Mouse (Mus musculus) megakaryocyte, adult 5-6 weeks (primary cell): ENCODE results near the gene Dtd1. TPM values are rescaled to one million over a fixed set of nuclear protein-coding genes. Genes with fewer than 3 reads are reported as not detected.

Experiments
- ATAC-seq: 2 replicates; pipeline ENCODE4 v1.8.0; 2016; ENCODE audit warnings: mild to moderate bottlenecking, inconsistent platforms; ENCODE audit not compliant: poor library complexity, severe bottlenecking
- total RNA-seq, 2 experiments: library from RNA; stranded (forward) in 1 of 2; stranded (reverse) in 1 of 2; fragments of 153-499, 151-499 nt in 1 of 2; fragments of 221-1000, 200-1000 nt in 1 of 2; gene quantifications; 2 replicates each; pipeline versions ENCODE4 v1.2.3 to v1.2.4; 2015 to 2017

Dtd1 gene
- total RNA-seq, 2 experiments from 2014 or later: 4.7 to 11.5 TPM

- no peak for ATAC-seq
These were observed 110.0 kb downstream of the Dtd1 start for GRCm38 (mm10) chr2:144709704-144710103.

GRCm38 (mm10) chr2:144714596-144714995, 114.9 kb downstream of the Dtd1 start:
- peak; percentile 51 for ATAC-seq

- no peak for ATAC-seq
These were observed 115.6 kb downstream of the Dtd1 start for GRCm38 (mm10) chr2:144715211-144715768.

GRCm38 (mm10) chr2:144716248-144716647, 116.6 kb downstream of the Dtd1 start:
- ATAC-seq: no peak

- ATAC-seq: no peak
These were observed 118.6 kb downstream of the Dtd1 start for GRCm38 (mm10) chr2:144718273-144718672.

- no peak for ATAC-seq
These were observed 119.6 kb downstream of the Dtd1 start for GRCm38 (mm10) chr2:144719294-144719693.

GRCm38 (mm10) chr2:144719718-144720117, 120.0 kb downstream of the Dtd1 start:
- peak; percentile 50 for ATAC-seq

GRCm38 (mm10) chr2:144720407-144720959, 120.8 kb downstream of the Dtd1 start:
- ATAC-seq: peak; percentile 74

- peak; percentile 50 for ATAC-seq
These were observed 125.0 kb downstream of the Dtd1 start for GRCm38 (mm10) chr2:144724679-144725078.

GRCm38 (mm10) chr2:144727136-144727535, 127.4 kb downstream of the Dtd1 start:
- ATAC-seq: no peak

- ATAC-seq: peak; percentile 83
These were observed 130.1 kb downstream of the Dtd1 start for GRCm38 (mm10) chr2:144729776-144730175.

GRCm38 (mm10) chr2:144738161-144738560, 138.5 kb downstream of the Dtd1 start:
- ATAC-seq: no peak

GRCm38 (mm10) chr2:144738576-144738975, 138.9 kb downstream of the Dtd1 start:
- no peak for ATAC-seq

- ATAC-seq: no peak
These were observed 140.9 kb downstream of the Dtd1 start for GRCm38 (mm10) chr2:144740577-144740997.

- no peak for ATAC-seq
These were observed 142.3 kb downstream of the Dtd1 start for GRCm38 (mm10) chr2:144741973-144742372.

GRCm38 (mm10) chr2:144743316-144743715, 143.6 kb downstream of the Dtd1 start:
- ATAC-seq: no peak

GRCm38 (mm10) chr2:144745266-144745665, 145.6 kb downstream of the Dtd1 start:
- peak; percentile 90 for ATAC-seq

GRCm38 (mm10) chr2:144746046-144746783, 146.5 kb downstream of the Dtd1 start:
- peak; percentile 48 for ATAC-seq

GRCm38 (mm10) chr2:144753604-144754003, 153.9 kb downstream of the Dtd1 start:
- peak; percentile 60 for ATAC-seq

GRCm38 (mm10) chr2:144755016-144755415, 155.3 kb downstream of the Dtd1 start:
- ATAC-seq: no peak

GRCm38 (mm10) chr2:144760666-144761065, 161.0 kb downstream of the Dtd1 start:
- no peak for ATAC-seq

GRCm38 (mm10) chr2:144763706-144764105, 164.0 kb downstream of the Dtd1 start:
- ATAC-seq: no peak
